Mouse (Mus musculus) kidney, embryonic 15.5 days (tissue): ENCODE measurements around the gene Tra2a. TPM values are rescaled to one million over a fixed set of nuclear protein-coding genes. Genes with fewer than 3 reads are reported as not detected.
"Not testable (repeated sequence)": the region's sequence is repeated elsewhere in the genome, so short reads cannot be mapped to it uniquely, and the experiment has no call there.

ENCODE experiments used
- ATAC-seq: fragments of 200-750 bp; cut with Nextera tagmentation; replicated peaks from 2 replicates; pipeline ENCODE4 v1.8.0; 2017; ENCODE audit warnings: moderate TSS enrichment; ENCODE audit not compliant: low FRiP score
- H3K27ac ChIP-seq: fragments of 300-500 bp; sonication (generic); 2 replicates; pipeline ENCODE4 v1.5.1; 2015; ENCODE audit warnings: mild to moderate bottlenecking, inconsistent platforms
- H3K27me3 ChIP-seq: fragments of 300-500 bp; sonication (generic); 2 replicates; pipeline ENCODE4 v1.6.1; 2015; ENCODE audit warnings: inconsistent platforms
- H3K36me3 ChIP-seq: fragments of 300-500 bp; sonication (generic); 2 replicates; pipeline ENCODE4 v1.6.1; 2015; ENCODE audit warnings: inconsistent platforms
- H3K4me1 ChIP-seq: fragments of 300-500 bp; sonication (generic); 2 replicates; pipeline ENCODE4 v1.6.1; 2015; ENCODE audit warnings: inconsistent platforms
- H3K4me2 ChIP-seq: fragments of 300-500 bp; sonication (generic); 2 replicates; pipeline ENCODE4 v1.6.1; 2015; ENCODE audit warnings: moderate library complexity, mild to moderate bottlenecking, inconsistent platforms
- H3K4me3 ChIP-seq: fragments of 300-500 bp; sonication (generic); replicated peaks from 2 replicates; pipeline ENCODE4 v1.5.1; 2015; ENCODE audit warnings: mild to moderate bottlenecking, inconsistent platforms
- H3K9ac ChIP-seq: fragments of 300-500 bp; sonication (generic); 2 replicates; pipeline ENCODE4 v1.6.1; 2015; ENCODE audit warnings: mild to moderate bottlenecking, inconsistent platforms
- H3K9me3 ChIP-seq: fragments of 300-500 bp; sonication (generic); replicated peaks from 2 replicates; pipeline ENCODE4 v1.6.1; 2016; ENCODE audit warnings: inconsistent platforms
- WGBS: fragments of 180-500 bp; shearing (Covaris S2); methylation state at CpG from one replicate; pipeline ENCODE4 v1.1.7; 2015; ENCODE audit warnings: mixed read lengths; 5-methylcytosine and 5-hydroxymethylcytosine counted together
- polyA plus RNA-seq: library from polyadenylated mRNA; unstranded; fragments of >200 nt; fragmentation: Nextera tagmentation; extraction: Ambion mirVana; gene quantifications from 2 replicates; pipeline ENCODE4 v1.2.1, GENCODE M21; 2015

The Tra2a gene
- polyA plus RNA-seq, 1 experiment from 2014 or later = 122 TPM

DNA sequence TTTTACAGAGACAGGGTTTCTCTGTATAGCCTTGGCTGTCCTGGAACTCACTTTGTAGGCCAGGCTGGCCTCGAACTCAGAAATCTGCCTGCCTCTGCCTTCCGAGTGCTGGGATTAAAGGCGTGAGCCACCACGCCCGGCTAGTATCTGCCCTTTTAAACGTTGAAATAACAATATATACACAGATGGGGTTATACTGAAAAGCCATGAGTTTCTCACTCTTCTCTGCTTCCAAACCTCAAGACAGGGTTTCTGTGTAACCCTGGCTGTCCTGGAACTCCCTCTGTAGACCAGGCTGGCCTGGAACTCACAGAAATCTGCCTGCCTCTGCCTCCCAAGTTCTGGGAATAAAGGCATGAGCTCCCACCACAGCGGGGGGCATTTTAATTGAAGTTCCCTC, 613 bp upstream of the Tra2a start:
- H3K9me3 ChIP-seq, H3K27me3 ChIP-seq, ATAC-seq, H3K27ac ChIP-seq, H3K9ac ChIP-seq, H3K36me3 ChIP-seq: not testable (repeated sequence)
- H3K4me2 ChIP-seq = peak overlapping the region; percentile 65
- 0 out of 2 replicates have a peak overlapping the region, but pooled peaks have one; percentile 96 for H3K4me3 ChIP-seq
- H3K4me1 ChIP-seq = peaks cover 23% of the 10 kb centered on the region
- 89% methylated on average over 7 of the region's 7 CpGs for WGBS

DNA sequence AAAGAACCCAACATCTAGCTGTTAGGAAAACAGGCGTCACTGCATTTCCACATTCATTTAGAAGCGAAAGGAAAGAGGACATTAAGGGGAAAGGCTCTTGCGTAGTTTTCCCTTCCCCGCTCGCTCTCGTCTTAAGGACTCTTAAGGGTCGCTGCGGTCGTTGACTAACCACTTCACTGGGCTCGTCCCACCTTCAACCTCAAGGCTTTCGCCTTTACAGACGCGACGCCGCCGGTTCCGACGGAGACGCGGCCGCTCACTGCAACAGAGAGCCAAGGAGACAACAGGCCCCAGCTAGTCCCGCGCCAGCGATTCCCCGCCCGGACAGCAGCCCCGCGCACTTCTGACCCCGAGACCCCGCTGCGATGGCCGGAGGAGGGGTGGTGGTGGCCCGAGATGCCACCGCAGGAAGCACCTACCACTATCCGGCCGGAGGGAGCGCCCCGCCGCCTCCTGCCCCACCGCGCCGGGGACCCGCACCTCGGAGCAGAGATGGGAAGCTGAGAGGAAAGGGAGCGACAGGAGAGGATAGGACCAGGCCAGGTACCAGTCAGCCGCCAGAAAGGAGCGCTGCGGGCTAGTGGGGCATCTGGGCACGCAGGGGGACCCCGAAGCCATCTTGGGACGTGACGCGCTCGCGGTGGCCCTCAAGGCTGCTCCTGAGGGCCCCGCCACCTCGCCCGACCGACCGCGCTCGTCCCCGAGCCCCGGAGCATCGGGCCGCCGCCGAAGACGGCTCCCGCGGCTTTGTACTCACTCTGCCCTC, 569 bp downstream of the Tra2a start:
- peak overlapping the region; percentile 65 for H3K4me2 ChIP-seq
- H3K27me3 ChIP-seq = no peaks in the 10 kb centered on the region
- H3K9me3 ChIP-seq = no peaks in the 10 kb centered on the region
- ATAC-seq = peak; percentile 76
- H3K4me1 ChIP-seq = peaks cover 23% of the 10 kb centered on the region
- H3K27ac ChIP-seq = peak overlapping the region; percentile 98
- H3K4me3 ChIP-seq = peak overlapping the region; percentile 96
- under 1% methylated on average over 71 of the region's 71 CpGs for WGBS
- peak overlapping the region; percentile 98 for H3K9ac ChIP-seq
- H3K36me3 ChIP-seq = no peaks in the 10 kb centered on the region

DNA sequence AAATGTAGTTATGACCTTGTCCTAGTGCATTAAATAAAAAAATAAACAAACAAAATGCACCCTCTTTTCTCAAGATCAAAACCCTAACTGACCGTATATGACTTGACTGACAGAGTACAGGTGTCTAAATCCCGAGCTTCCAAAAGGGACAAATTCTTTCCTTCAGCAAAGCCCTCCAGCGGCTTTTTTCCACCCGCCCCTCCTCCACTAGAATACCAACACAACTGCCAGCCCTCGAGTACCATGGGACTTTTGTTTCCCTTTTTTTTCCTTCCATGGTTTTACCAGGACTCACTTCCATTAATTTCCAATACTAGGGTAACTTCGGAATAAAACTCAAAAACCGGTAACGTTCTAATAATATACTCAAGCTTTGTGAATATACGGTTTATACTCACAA, 1.4 kb downstream of the Tra2a start:
- H3K27me3 ChIP-seq = no peaks in the 10 kb centered on the region
- ATAC-seq = no peak
- peak overlapping the region; percentile 98 for H3K9ac ChIP-seq
- peaks cover 27% of the 10 kb centered on the region for H3K4me1 ChIP-seq
- H3K36me3 ChIP-seq = no peaks in the 10 kb centered on the region
- 2% methylated on average over 9 of the region's 9 CpGs for WGBS
- H3K27ac ChIP-seq = no peak overlapping the region
- no peaks in the 10 kb centered on the region for H3K9me3 ChIP-seq
- H3K4me3 ChIP-seq = peak overlapping the region; percentile 96
- H3K4me2 ChIP-seq = peak overlapping the region; percentile 65

DNA sequence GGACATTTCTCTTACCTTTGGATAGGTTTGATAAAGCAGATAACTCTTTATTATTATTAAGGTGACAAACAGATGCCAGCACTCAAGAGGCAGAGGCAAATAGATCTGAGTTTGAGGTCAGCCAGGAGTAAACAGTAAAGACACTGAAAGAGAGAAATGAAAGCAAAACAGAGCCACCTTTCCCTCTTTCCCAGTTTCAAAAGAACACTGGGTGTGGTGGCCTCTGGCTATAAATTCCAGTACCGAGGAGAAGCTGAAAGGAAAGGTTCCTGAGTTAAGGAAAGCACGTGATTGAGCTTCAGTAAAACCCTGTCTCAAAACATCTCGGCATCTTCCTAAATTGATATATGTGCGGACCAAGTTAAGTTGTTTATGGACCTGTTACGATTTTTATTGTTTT, 4.1 kb downstream of the Tra2a start:
- H3K4me2 ChIP-seq = peak overlapping the region; percentile 16; the same call in 1 of the 2 replicates
- no peak overlapping the region for H3K9ac ChIP-seq
- no peak overlapping the region for H3K4me3 ChIP-seq
- H3K9me3 ChIP-seq = no peaks in the 10 kb centered on the region
- H3K27me3 ChIP-seq = no peaks in the 10 kb centered on the region
- ATAC-seq = no peak
- peaks cover 27% of the 10 kb centered on the region for H3K4me1 ChIP-seq
- no peak overlapping the region for H3K27ac ChIP-seq
- no peaks in the 10 kb centered on the region for H3K36me3 ChIP-seq
- 14% methylated on average over 5 of the region's 5 CpGs for WGBS

DNA sequence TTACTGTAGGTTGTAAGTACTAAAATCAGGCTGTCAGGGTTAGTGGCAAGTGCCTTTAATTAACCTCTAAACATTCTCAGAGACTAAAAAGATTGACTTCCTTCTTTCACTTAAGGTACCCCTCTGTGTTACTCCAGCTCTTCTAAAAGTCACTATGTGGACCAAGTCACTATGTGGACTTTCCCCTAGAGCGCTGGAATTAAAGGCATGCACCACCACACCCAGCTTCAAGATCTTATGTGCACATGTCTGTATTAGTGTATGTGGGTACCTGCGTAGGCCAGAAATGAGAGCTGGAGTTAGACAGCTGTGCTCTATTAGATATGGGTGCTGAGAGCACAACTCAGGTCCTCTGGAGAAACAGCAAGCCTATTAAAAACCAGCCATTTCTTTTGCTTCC, 6.0 kb downstream of the Tra2a start:
- Histone ChIP-seq H3K36me3 (no peaks in the 10 kb centered on the region), H3K4me3 (no peak overlapping the region), H3K9ac (no peak overlapping the region), H3K4me1 (peaks cover 27% of the 10 kb centered on the region), H3K27me3 (no peaks in the 10 kb centered on the region), H3K9me3 (no peaks in the 10 kb centered on the region), H3K4me2 (no peak overlapping the region), H3K27ac (no peak overlapping the region)
- no peak for ATAC-seq
- WGBS = 96% methylated on average over 2 of the region's 2 CpGs

DNA sequence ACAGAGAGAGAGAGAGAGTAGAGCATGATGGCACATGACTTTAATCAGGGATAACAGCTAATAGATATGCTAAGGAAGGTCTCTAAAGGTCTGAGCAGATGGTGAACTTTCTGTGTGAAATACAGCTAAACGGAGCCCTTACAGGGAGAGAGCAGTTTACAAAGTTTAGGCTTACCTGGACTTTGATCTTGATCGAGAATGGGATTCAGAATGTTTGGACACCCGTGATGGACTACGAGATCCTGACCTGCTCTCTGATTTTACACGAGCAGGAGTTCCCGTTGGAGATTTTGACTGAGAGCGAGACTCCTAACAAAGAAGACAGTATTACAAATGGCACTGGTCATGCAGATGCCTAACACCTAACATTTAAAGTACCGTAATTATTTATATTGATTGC, 11.6 kb downstream of the Tra2a start:
- no peak for ATAC-seq
- H3K36me3 ChIP-seq = peaks cover 50% of the 10 kb centered on the region
- H3K27me3 ChIP-seq = no peaks in the 10 kb centered on the region
- H3K4me2 ChIP-seq = no peak overlapping the region
- no peaks in the 10 kb centered on the region for H3K4me1 ChIP-seq
- 92% methylated on average over 8 of the region's 8 CpGs for WGBS
- no peak overlapping the region for H3K9ac ChIP-seq
- H3K4me3 ChIP-seq = no peak overlapping the region
- no peaks in the 10 kb centered on the region for H3K9me3 ChIP-seq
- no peak overlapping the region for H3K27ac ChIP-seq

DNA sequence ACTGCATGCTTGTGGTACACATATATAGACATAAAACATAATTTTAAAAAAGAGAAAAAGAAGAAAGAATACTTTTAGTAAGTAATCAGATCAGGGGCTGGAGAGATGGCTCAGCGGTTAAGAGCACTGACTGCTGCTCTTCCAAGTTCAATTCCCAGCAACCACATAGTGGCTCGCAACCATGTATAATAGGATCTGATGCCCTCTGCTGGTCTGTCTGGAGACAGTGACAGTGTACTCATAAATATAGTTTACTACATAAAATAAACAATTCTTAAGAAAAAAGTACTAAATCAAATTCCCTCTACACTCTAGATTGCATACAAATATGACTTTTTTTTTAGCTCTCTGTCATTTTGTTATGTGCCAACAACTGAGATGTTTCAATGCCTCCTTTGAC, 12.6 kb downstream of the Tra2a start:
- Histone ChIP-seq H3K27me3 (no peaks in the 10 kb centered on the region), H3K36me3 (peaks cover 60% of the 10 kb centered on the region), H3K4me2 (no peak overlapping the region), H3K27ac (no peak overlapping the region), H3K9ac (no peak overlapping the region), H3K4me3 (no peak overlapping the region), H3K4me1 (no peaks in the 10 kb centered on the region), H3K9me3 (no peaks in the 10 kb centered on the region)
- WGBS = 95% methylated on average over 2 of the region's 2 CpGs
- ATAC-seq = no peak

DNA sequence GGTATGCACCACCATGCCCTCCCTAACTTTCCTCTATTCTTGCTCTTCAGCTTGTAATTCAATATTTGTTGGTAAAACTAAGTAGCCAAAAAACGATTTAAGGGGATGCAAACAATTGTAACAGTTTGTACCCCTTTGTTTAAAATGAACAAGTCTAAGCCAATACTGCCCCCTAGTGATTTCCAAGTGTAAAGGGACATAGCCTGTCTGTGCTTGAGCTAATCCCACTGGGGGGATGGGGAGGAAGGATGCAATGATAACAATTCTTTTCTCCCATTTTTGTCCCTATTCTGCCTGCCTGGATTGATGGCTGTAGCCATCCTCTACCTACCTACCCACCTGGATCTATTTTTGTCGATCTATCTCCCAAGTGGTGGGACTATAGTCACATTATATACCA, 16.6 kb downstream of the Tra2a start:
- no peak overlapping the region for H3K27ac ChIP-seq
- H3K9me3 ChIP-seq = no peaks in the 10 kb centered on the region
- no peak overlapping the region for H3K9ac ChIP-seq
- no peak for ATAC-seq
- H3K4me2 ChIP-seq = no peak overlapping the region
- WGBS = 61% methylated on average over 2 of the region's 2 CpGs
- H3K4me3 ChIP-seq = no peak overlapping the region
- H3K36me3 ChIP-seq = peaks cover 92% of the 10 kb centered on the region
- no peaks in the 10 kb centered on the region for H3K27me3 ChIP-seq
- H3K4me1 ChIP-seq = no peaks in the 10 kb centered on the region

DNA sequence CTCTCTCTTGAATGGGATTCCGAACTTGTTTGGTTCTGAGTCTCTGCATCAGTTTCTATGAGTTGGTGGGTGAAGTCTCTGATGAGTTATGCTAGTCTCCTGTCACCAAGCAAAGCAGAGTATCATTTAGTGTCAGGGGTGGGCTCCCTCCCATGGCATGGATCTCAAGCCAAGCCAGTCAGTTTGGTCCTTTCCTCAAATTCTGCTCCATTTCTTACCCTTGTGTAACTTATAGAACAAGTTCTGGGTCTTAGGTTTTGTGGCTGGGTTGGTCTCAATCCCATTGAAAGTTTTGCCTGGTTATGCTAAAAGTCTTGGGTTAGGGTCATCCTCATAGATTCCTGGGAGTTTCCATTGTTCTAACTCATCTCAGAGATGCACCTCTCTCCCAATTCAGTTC, 21.5 kb downstream of the Tra2a start:
- no peak overlapping the region for H3K9ac ChIP-seq
- no peaks in the 10 kb centered on the region for H3K9me3 ChIP-seq
- H3K4me3 ChIP-seq = no peak overlapping the region
- H3K4me2 ChIP-seq = no peak overlapping the region
- ATAC-seq = no peak
- no peak overlapping the region for H3K27ac ChIP-seq
- peaks cover 60% of the 10 kb centered on the region for H3K36me3 ChIP-seq
- 86% methylated on average over 1 of the region's 1 CpGs for WGBS
- no peaks in the 10 kb centered on the region for H3K27me3 ChIP-seq
- H3K4me1 ChIP-seq = no peaks in the 10 kb centered on the region

DNA sequence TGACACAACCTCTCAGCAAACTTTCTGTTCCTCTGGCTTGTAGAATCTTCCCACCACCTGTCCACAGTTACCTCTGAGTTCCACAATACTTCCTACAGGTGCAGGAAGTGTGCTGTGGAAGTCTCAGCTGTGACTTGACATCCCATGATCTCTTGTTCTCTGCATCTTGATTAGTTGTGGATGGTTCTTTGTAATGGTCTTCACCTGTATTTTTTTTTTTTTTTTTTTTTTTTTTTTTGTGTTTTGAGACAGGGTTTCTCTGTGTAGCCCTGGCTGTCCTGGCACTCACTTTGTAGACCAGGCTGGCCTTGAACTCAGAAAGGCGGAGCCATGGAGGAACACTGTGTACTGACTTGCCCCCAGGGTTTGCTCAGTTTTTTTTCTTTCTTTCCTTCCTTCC, 22.3 kb downstream of the Tra2a start:
- Histone ChIP-seq H3K27ac (no peak overlapping the region), H3K27me3 (no peaks in the 10 kb centered on the region), H3K9me3 (no peaks in the 10 kb centered on the region), H3K9ac (no peak overlapping the region), H3K36me3 (peaks cover 52% of the 10 kb centered on the region), H3K4me2 (no peak overlapping the region), H3K4me1 (no peaks in the 10 kb centered on the region), H3K4me3 (no peak overlapping the region)
- ATAC-seq = no peak
- WGBS = 97% methylated on average over 1 of the region's 1 CpGs

DNA sequence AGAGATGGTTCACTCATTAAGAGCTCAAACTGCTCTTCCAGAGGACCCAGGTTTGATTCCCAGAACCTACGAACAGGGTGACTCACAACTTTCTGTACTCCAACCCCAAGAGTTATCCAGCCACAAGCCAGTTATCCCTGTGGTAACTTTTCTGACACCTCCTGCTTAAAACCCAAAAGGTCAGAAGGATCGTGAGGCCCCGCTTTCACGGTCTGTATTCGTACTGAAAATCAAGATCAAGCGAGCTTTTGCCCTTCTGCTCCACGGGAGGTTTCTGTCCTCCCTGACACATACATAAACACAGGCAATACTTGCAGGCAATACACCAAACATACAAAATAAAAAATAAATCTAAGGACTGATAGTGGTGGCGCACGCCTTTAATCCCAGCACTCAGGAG, 27.5 kb downstream of the Tra2a start:
- Histone ChIP-seq H3K4me2 (no peak overlapping the region), H3K27ac (no peak overlapping the region), H3K27me3 (no peaks in the 10 kb centered on the region), H3K36me3 (0 out of 2 replicates have a peak, but pooled peaks cover 5% of the 10 kb centered on the region), H3K4me3 (no peak overlapping the region), H3K4me1 (no peaks in the 10 kb centered on the region), H3K9ac (no peak overlapping the region), H3K9me3 (peaks cover 3% of the 10 kb centered on the region)
- peak; percentile 100 for ATAC-seq
- 53% methylated on average over 9 of the region's 9 CpGs for WGBS

DNA sequence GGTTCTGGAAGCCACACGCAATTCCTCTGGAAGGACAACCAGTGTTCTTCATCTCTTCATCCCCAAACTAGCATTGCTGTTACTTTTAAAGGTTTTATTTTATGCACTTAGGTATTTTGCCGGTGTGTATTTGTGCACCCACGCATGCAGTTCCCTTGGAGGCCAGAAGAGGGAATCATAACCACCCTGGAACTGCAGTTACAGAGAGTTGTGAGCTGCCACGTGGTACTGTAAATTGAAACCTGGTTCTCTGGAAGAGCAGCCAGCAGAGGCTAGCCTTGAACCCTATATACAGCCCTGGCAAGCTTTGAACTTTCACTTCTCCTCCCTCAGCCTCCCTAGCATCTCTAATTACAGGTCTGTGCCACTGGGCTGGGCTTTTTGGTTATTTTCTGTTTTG, 30.5 kb downstream of the Tra2a start:
- Histone ChIP-seq H3K27ac (no peak overlapping the region), H3K4me3 (no peak overlapping the region), H3K27me3 (no peaks in the 10 kb centered on the region), H3K4me1 (no peaks in the 10 kb centered on the region), H3K9me3 (peaks cover 3% of the 10 kb centered on the region), H3K9ac (no peak overlapping the region), H3K36me3 (no peaks in the 10 kb centered on the region), H3K4me2 (no peak overlapping the region)
- ATAC-seq = no peak
- 64% methylated on average over 4 of the region's 4 CpGs for WGBS
